Mouse (Mus musculus): Measurements from ENCODE around the gene Fancc. TPM values are rescaled to one million over a fixed set of nuclear protein-coding genes. Genes with fewer than 3 reads are reported as not detected.

The Fancc gene
- total and polyA plus RNA-seq, 2 experiments: 4.0 to 4.6 TPM

DNA sequence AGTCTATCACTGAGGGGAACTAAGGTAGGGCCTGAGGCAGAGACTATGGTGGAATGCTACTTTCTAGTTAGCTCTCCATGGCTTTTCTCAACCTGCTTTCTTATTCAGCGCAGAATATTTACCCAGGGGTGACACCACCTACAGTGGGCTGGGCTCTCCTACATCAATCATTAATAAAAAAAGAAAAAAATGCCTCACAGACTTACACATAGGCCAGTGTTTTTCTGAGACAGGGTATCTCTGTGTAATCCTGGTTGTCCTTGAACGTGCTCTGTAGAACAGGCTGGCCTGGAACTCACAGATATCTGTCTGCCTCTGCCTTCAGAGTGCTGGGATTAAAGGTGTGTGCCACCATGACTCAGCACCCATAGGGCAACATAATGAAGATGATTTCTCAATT is 2.4 kb upstream of the Fancc start:
- no peak for DNase-seq (ENCODE audit: extremely low read depth, low read depth, low spot score)
- no peak overlapping the region for H3K9ac ChIP-seq (ENCODE audit: low read depth, low read length)
- no peaks in the 10 kb centered on the region for H3K27me3 ChIP-seq (ENCODE audit: control insufficient read depth, insufficient read depth, low read length)
- H3K79me2 ChIP-seq (ENCODE audit: control insufficient read depth, insufficient read depth, low read length): no peaks in the 10 kb centered on the region
- no peak for TF ChIP-seq CTCF (IDR thresholded peaks at IDR 0.05; ENCODE audit: low read depth, low read length)
- no peak for TF ChIP-seq POLR2A (IDR thresholded peaks at IDR 0.05; ENCODE audit: extremely low read depth, insufficient read depth, low read length)
- no peak overlapping the region for H3K4me3 ChIP-seq (ENCODE audit: insufficient read depth, low read depth, low read length)
- no peak overlapping the region for H3K27ac ChIP-seq (replicated peaks; ENCODE audit: insufficient read depth, low read depth, low read length)
- H3K36me3 ChIP-seq (ENCODE audit: control insufficient read depth, insufficient read depth, low read length): no peaks in the 10 kb centered on the region
- 51% methylated on average over 2 of the region's 2 CpGs for WGBS
- H3K4me1 ChIP-seq (ENCODE audit: control insufficient read depth, insufficient read depth, low read length): no peaks in the 10 kb centered on the region; the same call in 1 of the 2 replicates

DNA sequence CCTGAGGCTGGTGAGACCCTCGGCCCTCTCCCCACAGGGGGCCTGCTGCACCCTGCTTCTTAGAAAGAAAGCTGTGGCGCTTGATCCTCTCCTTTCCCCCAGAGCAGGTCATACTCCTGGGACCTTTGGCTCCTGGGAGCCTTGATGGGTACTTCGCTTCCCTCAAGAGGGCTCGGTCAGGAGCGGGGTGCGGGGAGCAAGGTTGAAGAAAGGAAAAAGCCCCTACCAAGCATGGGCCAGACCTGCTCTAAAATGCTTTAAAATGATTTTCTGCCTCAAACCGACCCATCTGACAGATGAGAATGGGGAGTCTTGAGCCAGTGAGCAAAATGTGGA is 9.4 kb downstream of the Fancc start:
- no peak overlapping the region for H3K9ac ChIP-seq (ENCODE audit: low read depth, low read length)
- DNase-seq (ENCODE audit: extremely low read depth, low read depth, low spot score): no peak
- H3K4me1 ChIP-seq (ENCODE audit: control insufficient read depth, insufficient read depth, low read length): no peaks in the 10 kb centered on the region
- H3K27ac ChIP-seq (replicated peaks; ENCODE audit: insufficient read depth, low read depth, low read length): no peak overlapping the region
- no peak overlapping the region for H3K4me3 ChIP-seq (ENCODE audit: insufficient read depth, low read depth, low read length)
- TF ChIP-seq CTCF (IDR thresholded peaks at IDR 0.05; ENCODE audit: low read depth, low read length) (no peak), POLR2A (IDR thresholded peaks at IDR 0.05; ENCODE audit: extremely low read depth, insufficient read depth, low read length) (no peak)
- H3K79me2 ChIP-seq (ENCODE audit: control insufficient read depth, insufficient read depth, low read length): no peaks in the 10 kb centered on the region
- no peaks in the 10 kb centered on the region for H3K36me3 ChIP-seq (ENCODE audit: control insufficient read depth, insufficient read depth, low read length)
- 73% methylated on average over 7 of the region's 7 CpGs for WGBS
- no peaks in the 10 kb centered on the region for H3K27me3 ChIP-seq (ENCODE audit: control insufficient read depth, insufficient read depth, low read length)

DNA sequence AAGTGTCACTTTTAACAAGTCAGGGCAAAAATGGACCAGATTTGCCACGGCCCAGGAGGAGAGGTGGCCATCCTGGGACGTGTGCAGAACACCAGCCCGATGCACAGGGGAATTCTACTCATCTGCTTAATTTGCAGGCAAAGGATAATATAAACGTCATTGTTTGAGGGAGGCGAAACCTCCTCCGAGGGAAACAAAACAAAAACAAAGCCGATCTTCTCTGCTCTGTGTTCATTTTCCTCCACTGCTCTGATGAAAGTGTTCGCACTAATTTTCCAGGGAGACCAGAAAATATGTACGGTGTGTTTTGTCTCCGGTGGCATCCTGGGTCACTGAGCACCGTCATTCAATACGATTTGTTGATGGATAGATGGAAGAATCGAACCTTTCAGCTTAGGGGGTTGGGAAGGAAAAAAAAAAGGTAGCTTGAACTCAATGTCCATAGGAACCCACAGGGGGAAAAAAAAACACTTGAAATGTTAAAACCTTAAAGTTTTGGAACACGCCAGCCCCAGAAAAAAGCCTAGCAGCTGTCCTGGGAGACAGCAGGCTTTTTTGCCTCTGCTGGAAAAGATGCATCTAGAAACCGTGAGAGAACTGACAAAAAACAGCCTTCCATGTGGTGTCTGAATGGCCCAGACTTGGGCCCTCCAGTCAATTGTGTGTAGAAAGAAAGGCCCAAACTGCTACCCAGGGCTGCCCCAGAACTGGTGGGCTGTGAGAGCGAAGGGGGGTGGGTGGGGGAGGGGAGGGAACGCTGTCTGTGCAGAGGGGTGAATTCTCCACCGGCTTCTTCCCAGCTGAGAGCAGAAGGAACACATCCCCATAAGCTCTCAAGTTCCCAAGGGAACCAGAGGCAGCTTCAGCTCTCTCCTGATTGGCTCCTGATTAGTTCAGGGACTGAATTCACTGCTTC is 10.0 kb downstream of the Fancc start:
- H3K4me1 ChIP-seq (ENCODE audit: control insufficient read depth, insufficient read depth, low read length): no peaks in the 10 kb centered on the region
- DNase-seq (ENCODE audit: extremely low read depth, low read depth, low spot score): no peak
- no peaks in the 10 kb centered on the region for H3K27me3 ChIP-seq (ENCODE audit: control insufficient read depth, insufficient read depth, low read length)
- no peaks in the 10 kb centered on the region for H3K36me3 ChIP-seq (ENCODE audit: control insufficient read depth, insufficient read depth, low read length)
- no peak overlapping the region for H3K4me3 ChIP-seq (ENCODE audit: insufficient read depth, low read depth, low read length)
- TF ChIP-seq CTCF (IDR thresholded peaks at IDR 0.05; ENCODE audit: low read depth, low read length) (no peak), POLR2A (IDR thresholded peaks at IDR 0.05; ENCODE audit: extremely low read depth, insufficient read depth, low read length) (no peak)
- H3K9ac ChIP-seq (ENCODE audit: low read depth, low read length): no peak overlapping the region
- 62% methylated on average over 18 of the region's 18 CpGs for WGBS
- no peak overlapping the region for H3K27ac ChIP-seq (replicated peaks; ENCODE audit: insufficient read depth, low read depth, low read length)
- H3K79me2 ChIP-seq (ENCODE audit: control insufficient read depth, insufficient read depth, low read length): no peaks in the 10 kb centered on the region

DNA sequence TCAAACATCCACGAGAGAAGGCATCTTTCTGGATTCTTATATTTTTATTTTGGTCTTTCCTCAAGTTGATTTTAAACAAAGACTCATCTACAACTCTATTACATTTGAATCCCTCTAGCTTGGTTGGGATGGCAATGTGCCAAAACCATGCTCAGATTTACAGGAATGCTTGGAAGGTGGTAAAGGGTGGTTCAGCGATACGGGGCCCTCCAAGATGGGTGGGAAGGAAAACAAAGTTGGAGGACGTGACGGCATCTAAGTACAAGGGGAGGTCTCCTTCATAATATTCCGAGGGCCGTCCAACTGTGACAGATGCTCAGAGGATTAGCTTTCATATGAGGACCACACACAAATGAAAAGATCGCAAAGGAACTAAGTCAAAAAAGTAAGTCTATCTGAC is 21.7 kb downstream of the Fancc start:
- Histone ChIP-seq H3K27ac (replicated peaks; ENCODE audit: insufficient read depth, low read depth, low read length) (no peak overlapping the region), H3K36me3 (ENCODE audit: control insufficient read depth, insufficient read depth, low read length) (no peaks in the 10 kb centered on the region), H3K4me1 (ENCODE audit: control insufficient read depth, insufficient read depth, low read length) (no peaks in the 10 kb centered on the region), H3K79me2 (ENCODE audit: control insufficient read depth, insufficient read depth, low read length) (no peaks in the 10 kb centered on the region), H3K27me3 (ENCODE audit: control insufficient read depth, insufficient read depth, low read length) (no peaks in the 10 kb centered on the region), H3K4me3 (ENCODE audit: insufficient read depth, low read depth, low read length) (no peak overlapping the region), H3K9ac (ENCODE audit: low read depth, low read length) (no peak overlapping the region)
- no peak for TF ChIP-seq CTCF (IDR thresholded peaks at IDR 0.05; ENCODE audit: low read depth, low read length)
- DNase-seq (ENCODE audit: extremely low read depth, low read depth, low spot score): no peak
- WGBS: 93% methylated on average over 8 of the region's 8 CpGs

DNA sequence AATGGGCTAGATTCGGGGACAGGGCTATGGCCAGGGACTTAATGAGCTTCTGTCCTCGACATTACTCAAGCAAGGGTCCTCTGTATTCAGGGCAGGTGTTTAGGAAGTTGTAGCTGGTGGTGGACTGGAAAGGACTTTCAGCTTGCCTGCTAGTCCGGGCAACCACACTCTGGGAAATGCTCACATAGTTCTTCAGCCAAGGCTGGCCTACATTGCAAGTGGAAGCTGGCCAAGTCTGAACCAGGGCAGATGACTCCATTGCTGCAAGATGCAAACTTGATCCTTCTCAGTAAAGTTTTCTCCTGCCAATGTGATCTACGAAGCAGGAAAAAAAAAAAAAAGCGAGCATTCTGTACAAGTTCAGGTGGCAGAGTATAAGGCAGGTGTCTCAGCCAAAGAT is 44.2 kb downstream of the Fancc start:
- no peaks in the 10 kb centered on the region for H3K27me3 ChIP-seq (ENCODE audit: control insufficient read depth, insufficient read depth, low read length)
- H3K79me2 ChIP-seq (ENCODE audit: control insufficient read depth, insufficient read depth, low read length): no peaks in the 10 kb centered on the region
- no peaks in the 10 kb centered on the region for H3K36me3 ChIP-seq (ENCODE audit: control insufficient read depth, insufficient read depth, low read length)
- H3K27ac ChIP-seq (replicated peaks; ENCODE audit: insufficient read depth, low read depth, low read length): no peak overlapping the region
- no peak overlapping the region for H3K4me3 ChIP-seq (ENCODE audit: insufficient read depth, low read depth, low read length)
- TF ChIP-seq CTCF (IDR thresholded peaks at IDR 0.05; ENCODE audit: low read depth, low read length) (no peak), POLR2A (IDR thresholded peaks at IDR 0.05; ENCODE audit: extremely low read depth, insufficient read depth, low read length) (no peak)
- H3K9ac ChIP-seq (ENCODE audit: low read depth, low read length): no peak overlapping the region
- no peak for DNase-seq (ENCODE audit: extremely low read depth, low read depth, low spot score)
- H3K4me1 ChIP-seq (ENCODE audit: control insufficient read depth, insufficient read depth, low read length): no peaks in the 10 kb centered on the region
- WGBS: 73% methylated on average over 5 of the region's 5 CpGs

DNA sequence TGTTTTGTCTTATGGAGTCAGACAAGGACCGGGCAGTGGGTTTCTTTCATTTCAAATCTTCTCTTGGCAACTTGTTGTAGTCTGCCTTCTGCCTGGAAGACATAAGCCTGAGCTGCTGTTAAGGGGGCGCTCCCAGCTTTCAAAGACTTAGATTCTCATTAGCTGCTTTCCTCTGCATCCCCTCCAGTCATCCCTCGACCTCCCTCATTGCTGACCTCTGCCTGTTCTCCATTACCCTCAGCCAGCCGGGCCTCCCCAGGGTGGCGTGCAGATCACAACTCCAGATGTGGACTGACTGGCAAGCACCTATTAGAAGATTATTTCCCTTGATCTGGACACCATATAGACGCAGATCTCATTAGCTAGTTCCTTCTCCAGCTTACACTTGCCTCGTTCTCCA is 45.9 kb downstream of the Fancc start:
- no peaks in the 10 kb centered on the region for H3K4me1 ChIP-seq (ENCODE audit: control insufficient read depth, insufficient read depth, low read length)
- H3K27me3 ChIP-seq (ENCODE audit: control insufficient read depth, insufficient read depth, low read length): no peaks in the 10 kb centered on the region
- no peak overlapping the region for H3K9ac ChIP-seq (ENCODE audit: low read depth, low read length)
- no peaks in the 10 kb centered on the region for H3K36me3 ChIP-seq (ENCODE audit: control insufficient read depth, insufficient read depth, low read length)
- WGBS: 82% methylated on average over 7 of the region's 7 CpGs
- no peaks in the 10 kb centered on the region for H3K79me2 ChIP-seq (ENCODE audit: control insufficient read depth, insufficient read depth, low read length)
- no peak overlapping the region for H3K4me3 ChIP-seq (ENCODE audit: insufficient read depth, low read depth, low read length)
- H3K27ac ChIP-seq (replicated peaks; ENCODE audit: insufficient read depth, low read depth, low read length): no peak overlapping the region
- TF ChIP-seq POLR2A (IDR thresholded peaks at IDR 0.05; ENCODE audit: extremely low read depth, insufficient read depth, low read length) (no peak), CTCF (IDR thresholded peaks at IDR 0.05; ENCODE audit: low read depth, low read length) (no peak)
- no peak for DNase-seq (ENCODE audit: extremely low read depth, low read depth, low spot score)
